Mouse (Mus musculus) midbrain, postnatal 0 days (tissue): ENCODE measurements around the gene Adra1d. TPM values are rescaled to one million over a fixed set of nuclear protein-coding genes. Genes with fewer than 3 reads are reported as not detected.

Experiments used
- ATAC-seq: fragments of 200-750 bp; cut with Nextera tagmentation; 2 replicates; pipeline ENCODE4 v1.8.0; 2017; ENCODE audit warnings: moderate number of reproducible peaks, mild to moderate bottlenecking, moderate TSS enrichment, moderate library complexity; ENCODE audit not compliant: low FRiP score
- DNase-seq: peaks from one replicate; pipeline ENCODE4 v3.0.0-alpha.2; 2015; ENCODE audit warnings: low spot score
- H3K27ac ChIP-seq: fragments of 300-500 bp; sonication (generic); 2 replicates; pipeline ENCODE4 v1.5.1; 2014; ENCODE audit warnings: low read depth, mild to moderate bottlenecking, low read length, mixed read lengths
- H3K27me3 ChIP-seq: fragments of 300-500 bp; sonication (generic); 2 replicates; pipeline ENCODE4 v1.6.1; 2014; ENCODE audit warnings: low read length, control low read depth, mixed read lengths; ENCODE audit not compliant: insufficient read depth
- H3K36me3 ChIP-seq: fragments of 300-500 bp; sonication (generic); 2 replicates; pipeline ENCODE4 v1.6.1; 2014; ENCODE audit warnings: low read length, control low read depth, mixed read lengths; ENCODE audit not compliant: insufficient read depth
- H3K4me1 ChIP-seq: fragments of 300-500 bp; sonication (generic); 2 replicates; pipeline ENCODE4 v1.6.1; 2014; ENCODE audit warnings: mild to moderate bottlenecking, control low read depth, antibody characterized with exemption, low read length, mixed read lengths; ENCODE audit not compliant: insufficient read depth
- H3K4me2 ChIP-seq: fragments of 300-500 bp; sonication (generic); 2 replicates; pipeline ENCODE4 v1.6.1; 2014; ENCODE audit warnings: low read depth, mild to moderate bottlenecking, low read length, mixed read lengths; ENCODE audit not compliant: poor library complexity, severe bottlenecking
- H3K4me3 ChIP-seq: fragments of 300-500 bp; sonication (generic); 2 replicates; pipeline ENCODE4 v1.5.1; 2014; ENCODE audit warnings: low read depth, mild to moderate bottlenecking, low read length, moderate library complexity
- H3K9ac ChIP-seq: fragments of 300-500 bp; sonication (generic); replicated peaks from 2 replicates; pipeline ENCODE4 v1.6.1; 2014; ENCODE audit warnings: mild to moderate bottlenecking, low read length, moderate library complexity, mixed read lengths; ENCODE audit not compliant: poor library complexity, severe bottlenecking
- H3K9me3 ChIP-seq: fragments of 300-500 bp; sonication (generic); 2 replicates; pipeline ENCODE4 v1.6.1; 2016; ENCODE audit warnings: low read length, control low read depth
- CTCF ChIP-seq: IDR thresholded peaks from 2 replicates; pipeline ENCODE4 v1.5.1; 2016; ENCODE audit warnings: antibody characterized with exemption, mild to moderate bottlenecking
- WGBS: fragments of 180-500 bp; shearing (Covaris S2); extraction: QIAGEN DNeasy Blood & Tissue Kit; methylation state at CpG from one replicate; pipeline ENCODE4 v1.1.7; 2014; 5-methylcytosine and 5-hydroxymethylcytosine counted together
- polyA plus RNA-seq: library from polyadenylated mRNA; unstranded; fragments of >200 nt; fragmentation: Nextera tagmentation; extraction: Ambion mirVana; gene quantifications from 2 replicates; pipeline ENCODE4 v1.2.1, GENCODE M21; 2015
- total RNA-seq: library from RNA; depleted of rRNA; stranded (reverse); fragments of >200 nt; gene quantifications from 2 replicates; pipeline ENCODE4 v1.2.3, GENCODE M21; 2014; rRNA removed

The Adra1d gene
- total RNA-seq (0.44 and 0.71 TPM in 2 replicates), polyA plus RNA-seq (0.10 and 0.34 TPM in 2 replicates)

DNA sequence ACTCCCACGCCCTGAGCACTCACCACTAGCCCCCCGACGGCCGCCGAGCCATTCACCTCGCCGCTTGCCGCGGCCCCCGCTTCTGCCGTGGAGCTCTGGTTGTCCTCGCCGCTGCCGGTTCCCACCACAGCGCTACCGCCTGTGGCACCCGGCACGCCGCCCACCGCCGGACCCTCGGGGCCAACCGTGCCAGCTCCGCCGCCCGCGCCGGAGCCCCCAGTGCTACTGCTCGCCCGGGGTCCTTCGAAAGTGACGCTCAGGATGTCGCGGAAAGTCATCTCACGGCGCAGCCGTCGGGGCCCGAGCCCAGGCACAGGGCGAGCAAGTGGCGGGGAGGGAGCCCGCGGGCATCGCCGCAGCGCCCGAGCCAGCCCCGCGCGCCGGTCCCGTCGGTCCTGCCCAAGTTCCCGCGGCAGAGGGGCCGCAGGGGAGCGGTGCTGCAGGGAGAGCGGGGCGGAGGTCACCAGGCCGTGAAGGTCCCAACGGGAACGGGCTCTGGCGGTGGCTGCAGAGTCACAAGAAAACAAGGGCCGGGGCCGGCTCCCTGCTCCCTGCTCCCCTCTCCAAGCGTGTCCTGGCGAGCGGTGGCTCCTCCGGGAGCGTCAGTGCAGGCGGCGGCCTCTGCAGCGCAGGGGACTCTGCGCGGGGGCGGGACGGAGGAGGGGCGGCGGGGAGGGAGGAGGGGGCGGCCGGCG lies at the start of gene Adra1d:
TSS of gene Adra1d (minus strand) at position 393 of the 695 bp plus-strand sequence.
- 0 out of 2 replicates have a peak within 1 kb of the TSS, but pooled peaks have one; percentile 29 for H3K9ac ChIP-seq
- WGBS, result 2% methylated on average over 58 of the region's 82 CpGs
- H3K36me3 ChIP-seq, result no peaks in the 10 kb centered on the region
- peaks cover 67% of the 10 kb centered on the region for H3K27me3 ChIP-seq
- H3K4me2 ChIP-seq, result peak within 1 kb of the TSS; percentile 73
- H3K4me3 ChIP-seq, result peak within 1 kb of the TSS; percentile 43
- DNase-seq (no peak), ATAC-seq (peak; percentile 52)
- H3K9me3 ChIP-seq, result no peaks in the 10 kb centered on the region
- no peak within 1 kb of the TSS for H3K27ac ChIP-seq
- no peak for TF ChIP-seq CTCF
- H3K4me1 ChIP-seq, result no peaks in the 10 kb centered on the region

DNA sequence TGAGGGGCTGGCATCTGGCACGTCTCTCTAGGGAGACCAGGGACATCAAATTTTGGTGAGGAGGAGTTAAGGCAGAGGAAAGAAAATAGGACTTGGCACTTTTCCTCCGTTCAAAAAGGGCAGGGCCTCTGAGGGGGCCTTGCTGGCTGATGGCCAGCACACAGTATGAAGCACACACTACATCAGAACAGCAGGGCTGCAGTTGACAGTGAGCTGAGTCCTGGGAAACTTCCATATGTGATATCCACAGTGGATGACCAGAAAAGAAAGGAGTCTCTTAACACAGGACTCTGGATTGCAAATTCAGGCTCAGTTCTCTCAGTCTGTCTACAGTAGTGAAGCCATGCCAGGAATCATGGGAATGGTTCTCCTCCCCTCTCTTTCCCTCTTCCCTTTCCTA lies 39.8 kb upstream of the Adra1d start:
- H3K36me3 ChIP-seq, result no peaks in the 10 kb centered on the region

DNA sequence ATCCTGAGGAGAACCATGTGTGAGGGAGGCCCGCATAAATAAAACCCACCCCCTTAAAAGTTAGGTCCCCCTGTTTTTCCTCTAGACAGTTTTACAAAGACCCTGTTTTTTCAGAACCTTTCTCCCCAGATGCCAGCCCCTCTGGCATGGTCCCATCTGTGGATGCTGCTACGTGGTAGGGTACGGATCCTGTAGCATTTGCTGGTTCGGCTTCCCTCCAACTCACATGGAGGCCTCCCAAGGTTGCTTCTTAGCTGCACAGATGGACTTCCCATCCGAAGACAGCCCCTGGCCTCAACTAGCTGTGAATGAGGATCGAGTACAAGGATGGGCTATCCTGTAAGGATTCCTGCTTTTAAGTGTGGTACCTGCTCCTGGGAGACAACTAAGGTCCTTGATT lies 32.8 kb upstream of the Adra1d start:
- Histone ChIP-seq H3K27ac (no peak overlapping the region), H3K4me3 (no peak overlapping the region), H3K36me3 (no peaks in the 10 kb centered on the region), H3K4me1 (no peaks in the 10 kb centered on the region), H3K4me2 (no peak overlapping the region), H3K9me3 (no peaks in the 10 kb centered on the region), H3K9ac (no peak overlapping the region), H3K27me3 (no peaks in the 10 kb centered on the region)
- DNase-seq (no peak), ATAC-seq (no peak)
- 84% methylated on average over 6 of the region's 6 CpGs for WGBS
- no peak for TF ChIP-seq CTCF

More for the DNA sequence above, 39.8 kb upstream of the Adra1d start:
- no peak overlapping the region for H3K9ac ChIP-seq
- TF ChIP-seq CTCF, result no peak
- no peak for ATAC-seq
- 38% methylated on average over 2 of the region's 2 CpGs for WGBS
- H3K4me2 ChIP-seq, result no peak overlapping the region
- DNase-seq, result peak; percentile 26
- no peaks in the 10 kb centered on the region for H3K9me3 ChIP-seq
- no peak overlapping the region for H3K27ac ChIP-seq
- no peaks in the 10 kb centered on the region for H3K4me1 ChIP-seq
- H3K27me3 ChIP-seq, result no peaks in the 10 kb centered on the region
- no peak overlapping the region for H3K4me3 ChIP-seq

DNA sequence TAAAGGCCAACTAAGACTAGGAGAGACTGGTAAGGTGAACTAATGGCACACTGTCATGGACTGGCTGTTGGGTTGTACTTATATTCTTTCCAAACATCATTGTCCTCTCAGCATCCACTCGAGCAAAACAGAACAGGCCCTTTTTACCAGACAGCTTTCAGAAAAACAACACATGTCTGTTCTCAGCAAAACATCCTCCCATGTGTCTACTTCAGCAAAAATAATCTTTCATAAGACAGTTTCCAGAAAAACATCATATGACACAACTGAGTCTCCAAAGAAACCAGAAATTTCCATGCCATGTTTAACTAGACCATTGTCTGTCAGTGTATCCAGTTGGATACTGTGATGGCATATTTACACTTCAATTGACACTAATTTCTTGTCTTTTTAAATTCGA lies 25.4 kb upstream of the Adra1d start:
- 80% methylated on average over 2 of the region's 2 CpGs for WGBS

DNA sequence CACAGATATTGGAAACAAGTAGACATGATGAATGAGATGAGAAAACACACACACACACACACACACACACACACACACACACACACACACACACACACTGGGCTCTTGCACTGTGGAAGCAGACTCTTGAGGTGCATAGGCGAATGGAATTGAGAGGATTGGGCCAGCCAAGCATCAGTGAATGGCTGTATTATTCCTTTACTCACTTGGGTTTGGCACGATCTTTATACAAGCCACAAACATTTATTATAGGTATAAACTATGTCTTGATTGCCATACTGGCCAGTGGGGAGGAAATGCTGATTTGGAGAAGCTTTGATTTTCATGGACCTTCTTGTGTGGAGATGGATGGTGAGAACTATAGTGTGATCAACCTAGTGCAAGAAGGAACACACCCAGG lies 19.4 kb upstream of the Adra1d start:
- no peak overlapping the region for H3K27ac ChIP-seq
- WGBS, result 88% methylated on average over 2 of the region's 2 CpGs
- H3K9me3 ChIP-seq, result no peaks in the 10 kb centered on the region
- ATAC-seq, result no peak
- H3K27me3 ChIP-seq, result no peaks in the 10 kb centered on the region
- H3K9ac ChIP-seq, result no peak overlapping the region
- no peak overlapping the region for H3K4me3 ChIP-seq
- no peak for TF ChIP-seq CTCF
- H3K4me2 ChIP-seq, result no peak overlapping the region
- no peaks in the 10 kb centered on the region for H3K36me3 ChIP-seq
- no peak for DNase-seq
- H3K4me1 ChIP-seq, result no peaks in the 10 kb centered on the region

More for the DNA sequence above, 25.4 kb upstream of the Adra1d start:
- H3K27ac ChIP-seq, result no peak overlapping the region
- H3K4me2 ChIP-seq, result no peak overlapping the region
- H3K27me3 ChIP-seq, result no peaks in the 10 kb centered on the region
- DNase-seq (no peak), ATAC-seq (no peak)
- H3K36me3 ChIP-seq, result no peaks in the 10 kb centered on the region
- H3K9ac ChIP-seq, result no peak overlapping the region
- no peak overlapping the region for H3K4me3 ChIP-seq
- H3K9me3 ChIP-seq, result no peaks in the 10 kb centered on the region
- H3K4me1 ChIP-seq, result no peaks in the 10 kb centered on the region
- TF ChIP-seq CTCF, result no peak

DNA sequence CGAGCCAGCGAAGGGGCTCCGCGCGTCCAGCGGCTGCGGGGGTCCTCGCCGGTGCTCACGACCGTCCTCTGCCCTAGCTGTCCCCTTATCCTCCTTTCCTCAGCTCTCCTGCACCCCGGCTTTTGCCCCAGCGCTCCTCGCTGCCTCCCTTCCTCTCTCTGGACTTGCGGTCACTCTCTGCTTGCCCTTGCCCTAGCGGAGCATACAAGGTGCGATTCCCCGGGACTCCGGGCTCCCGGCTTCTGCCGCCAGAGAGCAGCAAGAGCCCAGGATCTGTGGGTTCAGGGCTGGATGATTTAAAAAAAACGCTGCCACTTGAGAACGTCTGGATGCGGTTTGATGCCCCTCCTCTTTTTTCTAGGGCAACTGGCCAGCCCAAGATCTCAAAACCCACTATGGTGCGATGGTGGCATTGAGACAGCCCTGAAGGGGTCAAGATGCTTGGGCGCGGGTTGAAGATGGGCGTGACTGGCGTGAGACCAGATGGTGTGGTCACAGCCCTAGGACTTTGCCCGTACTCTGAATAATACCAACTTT lies 571 bp upstream of the Adra1d start:
- Histone ChIP-seq H3K27me3 (peaks cover 63% of the 10 kb centered on the region), H3K27ac (no peak overlapping the region), H3K4me2 (peak overlapping the region; percentile 73), H3K9ac (0 out of 2 replicates have a peak overlapping the region, but pooled peaks have one; percentile 29), H3K4me3 (peak overlapping the region; percentile 43), H3K4me1 (no peaks in the 10 kb centered on the region), H3K36me3 (no peaks in the 10 kb centered on the region), H3K9me3 (no peaks in the 10 kb centered on the region)
- TF ChIP-seq CTCF, result peak; percentile 83
- DNase-seq (peak; percentile 85), ATAC-seq (peak; percentile 75)
- WGBS, result 1% methylated on average over 19 of the region's 30 CpGs
